Mouse (Mus musculus): ENCODE data around the gene Tmem229a. TPM values are rescaled to one million over a fixed set of nuclear protein-coding genes. Genes with fewer than 3 reads are reported as not detected.

The Tmem229a gene
- polyA plus RNA-seq, 1 experiment = 29.8 TPM

Other genes starting within 250 kb of the Tmem229a start
- not detected in 2 replicates for gene Hyal6, start 223.1 kb downstream of the Tmem229a start, polyA plus RNA-seq (2012; rRNA removed)
- gene Hyal4, start 208.0 kb downstream of the Tmem229a start, polyA plus RNA-seq (2012; rRNA removed) = not detected in 2 replicates
- not detected in 2 replicates for gene Spam1, start 165.1 kb downstream of the Tmem229a start, polyA plus RNA-seq (2012; rRNA removed)
- not detected in 2 replicates for gene Hyal5, start 98.3 kb downstream of the Tmem229a start, polyA plus RNA-seq (2012; rRNA removed)